Mouse (Mus musculus) bone marrow, adult 2 months (tissue): ENCODE data around the gene Fez2. TPM values are rescaled to one million over a fixed set of nuclear protein-coding genes. Genes with fewer than 3 reads are reported as not detected.

Experiments used
- H3K27ac ChIP-seq: fragments of 200-500 bp; 2 replicates; pipeline ENCODE4 v1.5.1; 2012; ENCODE audit warnings: low read depth, mild to moderate bottlenecking, control low read depth, inconsistent platforms, low read length; ENCODE audit not compliant: control insufficient read depth, poor library complexity, insufficient read depth
- H3K4me1 ChIP-seq: fragments of 200-500 bp; 2 replicates; pipeline ENCODE4 v1.6.1; 2011; ENCODE audit warnings: low read length; ENCODE audit not compliant: control insufficient read depth, insufficient read depth
- H3K4me3 ChIP-seq: fragments of 200-500 bp; replicated peaks from 2 replicates; pipeline ENCODE3; 2011; ENCODE audit warnings: mild to moderate bottlenecking, low read depth, low read length, control low read depth; ENCODE audit not compliant: control insufficient read depth
- CTCF ChIP-seq: fragments of 200-500 bp; IDR thresholded peaks from 2 replicates; pipeline ENCODE4 v1.5.1; 2011; ENCODE audit warnings: low read length, control low read depth; ENCODE audit not compliant: control insufficient read depth, insufficient read depth
- POLR2A ChIP-seq: fragments of 200-500 bp; IDR thresholded peaks from 2 replicates; pipeline ENCODE4 v1.6.1; 2011; ENCODE audit warnings: low read depth, mild to moderate bottlenecking, control low read depth, low read length, borderline replicate concordance; ENCODE audit not compliant: control insufficient read depth
- WGBS: fragments of 180-500 bp; shearing (Covaris S2); methylation state at CpG from one replicate; pipeline ENCODE4 v1.1.7; 2018; 5-methylcytosine and 5-hydroxymethylcytosine counted together
- polyA plus RNA-seq: library from polyadenylated mRNA; stranded (reverse); fragments of >200 nt; gene quantifications from 2 replicates; pipeline ENCODE4 v1.2.4, GENCODE M21; 2011; ENCODE audit warnings: low replicate concordance; ENCODE audit not compliant: missing spikeins, insufficient read depth, insufficient read length

The Fez2 gene
- polyA plus RNA-seq, 1 experiment: 14.9 TPM

DNA sequence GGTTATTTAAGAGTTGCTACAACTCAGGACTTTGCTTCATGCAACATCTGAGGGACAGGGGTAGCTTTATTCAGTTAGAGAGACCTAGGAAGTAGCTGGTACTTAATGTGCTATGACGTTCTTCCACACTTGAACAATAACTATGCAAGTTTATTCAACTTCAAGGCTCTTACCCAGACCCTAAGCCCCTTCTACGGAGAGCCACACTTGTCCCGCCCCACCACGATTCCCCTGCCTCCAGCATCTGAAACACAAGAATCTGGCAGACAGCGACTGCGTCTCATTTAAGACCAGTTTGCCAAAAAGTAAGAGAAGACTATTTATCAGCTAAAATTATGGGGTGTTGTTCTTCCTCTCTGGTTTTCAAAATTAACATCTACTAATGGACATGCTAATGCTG lies 33.9 kb upstream of the Fez2 start:
- TF ChIP-seq CTCF: no peak
- TF ChIP-seq POLR2A: no peak
- WGBS: 73% methylated on average over 6 of the region's 6 CpGs
- Histone ChIP-seq H3K27ac (no peak overlapping the region), H3K4me3 (no peak overlapping the region), H3K4me1 (no peaks in the 10 kb centered on the region)

GRCm38 (mm10) chr17:78451332-78451793 lies 33.4 kb upstream of the Fez2 start:
- H3K4me1 ChIP-seq: no peaks in the 10 kb centered on the region
- no peak overlapping the region for H3K4me3 ChIP-seq
- TF ChIP-seq POLR2A (no peak), CTCF (no peak)
- 5% methylated on average over 7 of the region's 7 CpGs for WGBS
- no peak overlapping the region for H3K27ac ChIP-seq

GRCm38 (mm10) chr17:78449635-78450197 lies 31.8 kb upstream of the Fez2 start:
- Histone ChIP-seq H3K4me1 (no peaks in the 10 kb centered on the region), H3K27ac (no peak overlapping the region), H3K4me3 (no peak overlapping the region)
- WGBS: 79% methylated on average over 13 of the region's 13 CpGs
- TF ChIP-seq POLR2A (no peak), CTCF (no peak)

DNA sequence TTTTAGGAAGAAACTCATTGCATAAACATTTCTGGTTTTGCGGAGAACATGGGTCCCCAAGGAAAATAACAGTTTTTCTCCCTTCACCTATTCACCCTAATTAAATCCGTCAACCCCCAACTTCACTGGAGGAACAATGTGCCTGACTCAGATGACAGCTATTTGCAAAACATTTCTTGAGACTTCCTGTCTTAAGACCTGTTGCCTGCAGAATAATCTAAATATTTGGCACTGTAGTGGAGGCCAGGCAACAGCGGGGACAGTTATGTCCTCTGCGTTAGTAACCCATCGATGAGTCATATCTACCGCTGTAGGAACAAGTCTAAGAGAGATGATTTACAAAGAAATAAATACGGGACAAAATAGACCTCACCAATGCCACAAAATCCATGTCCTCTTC lies 26.9 kb upstream of the Fez2 start:
- Histone ChIP-seq H3K27ac (no peak overlapping the region), H3K4me1 (no peaks in the 10 kb centered on the region), H3K4me3 (no peak overlapping the region)
- TF ChIP-seq CTCF (no peak), POLR2A (no peak)
- WGBS: 64% methylated on average over 7 of the region's 7 CpGs

DNA sequence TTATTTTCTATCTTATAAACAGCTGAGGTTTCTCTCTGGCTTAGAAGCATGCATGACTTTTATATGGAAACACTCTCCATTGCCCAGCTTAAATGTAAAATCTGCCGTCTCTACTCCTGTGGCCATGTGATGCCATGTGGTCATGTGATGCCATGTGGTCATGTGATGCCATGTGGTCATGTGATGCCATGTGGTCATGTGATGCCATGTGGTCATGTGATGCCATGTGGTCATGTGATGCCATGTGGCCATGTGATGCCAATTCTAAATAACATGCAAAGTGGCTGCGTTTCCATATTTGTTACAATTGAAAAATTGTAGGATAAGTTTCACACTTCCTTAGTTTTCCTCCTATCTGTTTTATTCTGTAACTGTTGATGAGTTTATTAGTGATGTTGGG lies 22.8 kb upstream of the Fez2 start:
- H3K27ac ChIP-seq: no peak overlapping the region
- H3K4me1 ChIP-seq: no peaks in the 10 kb centered on the region
- TF ChIP-seq POLR2A (no peak), CTCF (no peak)
- H3K4me3 ChIP-seq: no peak overlapping the region
- 83% methylated on average over 2 of the region's 2 CpGs for WGBS

- Histone ChIP-seq H3K4me3 (no peak overlapping the region), H3K27ac (no peak overlapping the region), H3K4me1 (no peaks in the 10 kb centered on the region)
- 78% methylated on average over 4 of the region's 4 CpGs for WGBS
- TF ChIP-seq POLR2A (no peak), CTCF (no peak)
Measured at GRCm38 (mm10) chr17:78437161-78437560, 19.2 kb upstream of the Fez2 start.

DNA sequence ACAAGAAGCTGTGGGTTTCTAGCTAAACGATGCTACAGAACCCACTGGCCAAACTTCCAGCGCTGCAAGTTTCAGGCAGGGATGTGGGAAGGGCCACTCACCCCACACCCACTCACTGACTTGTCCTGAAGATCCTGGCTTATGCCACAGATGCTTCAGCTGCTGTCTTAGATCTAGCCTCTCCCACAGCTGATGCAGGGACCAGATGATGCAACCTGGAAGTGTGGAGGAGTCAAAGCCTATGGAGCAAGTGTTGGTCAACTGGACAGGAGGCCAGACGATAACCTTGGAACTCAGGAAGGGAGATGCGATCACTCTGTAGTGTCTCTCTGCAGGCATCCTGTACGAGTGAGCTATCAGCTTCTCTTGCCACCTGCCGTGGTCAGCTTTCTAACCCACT lies 17.7 kb upstream of the Fez2 start:
- 73% methylated on average over 6 of the region's 6 CpGs for WGBS
- TF ChIP-seq POLR2A (no peak), CTCF (no peak)
- H3K27ac ChIP-seq: no peak overlapping the region
- H3K4me3 ChIP-seq: no peak overlapping the region
- H3K4me1 ChIP-seq: no peaks in the 10 kb centered on the region

GRCm38 (mm10) chr17:78434746-78435145 lies 16.8 kb upstream of the Fez2 start:
- peak; percentile 86 for TF ChIP-seq CTCF
- no peak for TF ChIP-seq POLR2A
- Histone ChIP-seq H3K4me3 (no peak overlapping the region), H3K27ac (no peak overlapping the region), H3K4me1 (no peaks in the 10 kb centered on the region)
- 2% methylated on average over 1 of the region's 1 CpGs for WGBS

GRCm38 (mm10) chr17:78430374-78430773 lies 12.4 kb upstream of the Fez2 start:
- no peak for TF ChIP-seq POLR2A
- TF ChIP-seq CTCF: peak; percentile 44; the same call in 1 of the 2 replicates
- Histone ChIP-seq H3K4me1 (no peaks in the 10 kb centered on the region), H3K27ac (no peak overlapping the region), H3K4me3 (no peak overlapping the region)
- WGBS: 51% methylated on average over 8 of the region's 8 CpGs
